12 mouse cellular contexts compared by ENCODE assay signal in the genomic region with DNA sequence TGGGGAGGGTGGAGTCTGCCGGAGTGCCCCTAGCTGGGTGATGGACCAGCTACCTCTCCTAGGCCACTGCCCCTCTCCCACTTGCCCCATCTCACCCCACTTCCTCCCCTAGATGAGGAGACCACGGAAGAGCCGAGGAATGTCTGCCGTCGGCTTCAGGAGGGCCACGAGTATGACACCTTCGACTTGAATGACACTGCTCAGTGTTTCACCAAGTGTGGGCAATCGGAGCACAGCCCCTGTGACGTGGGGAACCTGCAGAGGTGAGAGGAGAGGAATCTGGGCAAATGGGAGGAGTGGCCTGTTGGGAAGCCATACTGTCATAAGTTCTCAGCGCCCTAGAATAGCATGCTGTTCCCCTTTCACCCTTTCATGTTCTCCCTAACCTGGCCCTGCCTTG. TPM values are rescaled to one million over a fixed set of nuclear protein-coding genes. Genes with fewer than 3 reads are reported as not detected.
DNase-seq lines count a peak whose midpoint lies in the region; ATAC-seq and TF ChIP-seq lines count a peak whose summit lies in the region.
"Had no signal": no experiment of that assay in that cellular context is flagged by ENCODE, and none has a peak within 500 bp of the region (broad histone marks: within the 10 kb centered on the region; RNA-seq: fewer than 3 reads in every experiment).

No protein-coding gene starts in this region.

- no peaks in the 10 kb centered on the region for H3K27me3 ChIP-seq in kidney, adult 2 months (replicated peaks; ENCODE audit: control insufficient read depth, insufficient read depth, low read length)
- H3K27me3 ChIP-seq in liver, embryonic 12.5 days (replicated peaks), result no peaks in the 10 kb centered on the region
- H3K27me3 ChIP-seq in small intestine, adult 2 months (ENCODE audit: control insufficient read depth, insufficient read depth, low read length), result no peaks in the 10 kb centered on the region
- H3K27me3 ChIP-seq: limb, embryonic 15.5 days; neural tube, embryonic 13.5 days had no signal

- H3K4me3 ChIP-seq in kidney, adult 2 months (ENCODE audit: insufficient read depth, low read depth, low read length), result peak overlapping the region; percentile 43; the same call in 1 of the 2 replicates
- peak overlapping the region; percentile 1; the same call in 1 of the 2 replicates for H3K4me3 ChIP-seq in liver, embryonic 12.5 days
- H3K4me3 ChIP-seq in small intestine, adult 2 months (ENCODE audit: low read depth, low read length), result peak overlapping the region; percentile 7; the same call in 1 of the 2 replicates
- H3K4me3 ChIP-seq: limb, embryonic 15.5 days; neural tube, embryonic 13.5 days had no signal

- no peak; the same call in 1 of the 2 replicates for ATAC-seq in liver, embryonic 12.5 days

- peak overlapping the region; percentile 50 for H3K4me2 ChIP-seq in liver, embryonic 12.5 days
- H3K4me2 ChIP-seq: limb, embryonic 15.5 days; neural tube, embryonic 13.5 days had no signal

- H3K9me3 ChIP-seq in liver, embryonic 12.5 days (replicated peaks), result no peaks in the 10 kb centered on the region
- H3K9me3 ChIP-seq: limb, embryonic 15.5 days; neural tube, embryonic 13.5 days had no signal

- H3K27ac ChIP-seq in kidney, adult 2 months (ENCODE audit: insufficient read depth, low read depth, low read length), result peak overlapping the region; percentile 32; the same call in 1 of the 2 replicates
- H3K27ac ChIP-seq in liver, embryonic 12.5 days, result 0 out of 2 replicates have a peak overlapping the region, but pooled peaks have one; percentile 5
- H3K27ac ChIP-seq in small intestine, adult 2 months (ENCODE audit: insufficient read depth, low read depth, low read length), result no peak overlapping the region
- H3K27ac ChIP-seq: limb, embryonic 15.5 days; neural tube, embryonic 13.5 days had no signal

- H3K4me1 ChIP-seq in kidney, adult 2 months (ENCODE audit: control insufficient read depth, insufficient read depth, low read length), result no peaks in the 10 kb centered on the region
- H3K4me1 ChIP-seq in liver, embryonic 12.5 days, result peaks cover 11% of the 10 kb centered on the region
- H3K4me1 ChIP-seq in small intestine, adult 2 months (ENCODE audit: control insufficient read depth, insufficient read depth, insufficient read length, low read length), result no peaks in the 10 kb centered on the region

- DNase-seq in kidney, adult 2 months, result no peak
- DNase-seq in kidney, postnatal 25 days, result no peak
- DNase-seq in thymus, postnatal 0 days (ENCODE audit: low spot score), result peak; percentile 24
- no peak for DNase-seq in thymus, postnatal 14 days
- DNase-seq in embryo, embryonic 10.5 days (ENCODE audit: low spot score), result no peak
- no peak for DNase-seq in adrenal gland, postnatal 4 days (ENCODE audit: low spot score in 2 of 2)
- DNase-seq: adrenal gland, postnatal 36 days; cerebellum, postnatal 14 days had no signal

- H3K36me3 ChIP-seq in kidney, adult 2 months (ENCODE audit: control insufficient read depth, insufficient read depth, low read length), result no peaks in the 10 kb centered on the region
- peaks cover 3% of the 10 kb centered on the region; the same call in 1 of the 2 replicates for H3K36me3 ChIP-seq in liver, embryonic 12.5 days
- no peaks in the 10 kb centered on the region for H3K36me3 ChIP-seq in small intestine, adult 2 months (ENCODE audit: control insufficient read depth, insufficient read depth, low read length)
- H3K36me3 ChIP-seq: limb, embryonic 15.5 days had no signal

- no peak for TF ChIP-seq CTCF in kidney, adult 2 months (conservative IDR thresholded peaks at IDR 0.05; ENCODE audit: insufficient read depth, insufficient read length, low read depth, low read length)
- no peak for TF ChIP-seq CTCF in small intestine, adult 2 months (IDR thresholded peaks at IDR 0.05; ENCODE audit: extremely low read depth, insufficient read length, insufficient replicate concordance, low read depth, low read length)

- no peak overlapping the region for H3K9ac ChIP-seq in liver, embryonic 12.5 days
- H3K9ac ChIP-seq: limb, embryonic 15.5 days; neural tube, embryonic 13.5 days had no signal

- WGBS in kidney, adult 2 months, result 65% methylated on average over 10 of the region's 10 CpGs
- 20% methylated on average over 10 of the region's 10 CpGs for WGBS in liver, embryonic 12.5 days (ENCODE audit: insufficient replicate concordance)
- WGBS in small intestine, adult 2 months, result 58% methylated on average over 10 of the region's 10 CpGs

- no peak for TF ChIP-seq POLR2A in kidney, adult 2 months (IDR thresholded peaks at IDR 0.05; ENCODE audit: low read depth, low read length)
- no peak for TF ChIP-seq POLR2A in small intestine, adult 2 months (IDR thresholded peaks at IDR 0.05; ENCODE audit: low read depth, low read length)

RNA-seq across cellular contexts. Expression of a gene that starts 3.3 kb away (rescaled TPM):
- 9.9 and 12.7 TPM in 2 replicates for polyA plus RNA-seq in kidney, adult 2 months (2012; rRNA removed)
- 8.5 and 9.7 TPM in 2 replicates for polyA plus RNA-seq in thymus, postnatal 0 days (2015; fragmentation: Nextera tagmentation; extraction: Ambion mirVana)
- polyA plus RNA-seq in liver, embryonic 12.5 days (2016; fragmentation: Nextera tagmentation; extraction: Ambion mirVana), result 7.9 and 8.7 TPM in 2 replicates
- polyA plus RNA-seq in small intestine, adult 2 months (2012; rRNA removed), result 3.5 and 7.6 TPM in 2 replicates
- total RNA-seq in adrenal gland, postnatal 4 days (2021), result 1 to 10 TPM; 6.2 to 7.8 TPM

RNA-seq across cellular contexts. Expression of a gene that starts 34.1 kb away (rescaled TPM):
- 0.05 and 0.10 TPM in 2 replicates for polyA plus RNA-seq in kidney, adult 2 months (2012; rRNA removed)
- polyA plus RNA-seq in thymus, postnatal 0 days (2015; fragmentation: Nextera tagmentation; extraction: Ambion mirVana), result 1.3 TPM in 2 replicates
- 0.14 and 0.37 TPM in 2 replicates for polyA plus RNA-seq in liver, embryonic 12.5 days (2016; fragmentation: Nextera tagmentation; extraction: Ambion mirVana)
- not detected in 2 replicates for polyA plus RNA-seq in small intestine, adult 2 months (2012; rRNA removed)
- total RNA-seq in adrenal gland, postnatal 4 days (2021), result not detected
- total RNA-seq: adrenal gland, postnatal 36 days had no signal

RNA-seq across cellular contexts. Expression of a gene that starts 46.3 kb away (rescaled TPM):
- polyA plus RNA-seq in kidney, adult 2 months (2012; rRNA removed), result 342 and 447 TPM in 2 replicates
- polyA plus RNA-seq in thymus, postnatal 0 days (2015; fragmentation: Nextera tagmentation; extraction: Ambion mirVana), result 37.8 and 43.2 TPM in 2 replicates
- 78.5 and 80.9 TPM in 2 replicates for polyA plus RNA-seq in liver, embryonic 12.5 days (2016; fragmentation: Nextera tagmentation; extraction: Ambion mirVana)
- 32.3 and 36.4 TPM in 2 replicates for polyA plus RNA-seq in small intestine, adult 2 months (2012; rRNA removed)
- total RNA-seq in adrenal gland, postnatal 4 days (2021), result 10 to 100 TPM; 38.3 to 62.3 TPM
